Mouse (Mus musculus): ENCODE results near the gene Btbd16. TPM values are rescaled to one million over a fixed set of nuclear protein-coding genes. Genes with fewer than 3 reads are reported as not detected.

The Btbd16 gene
- polyA plus RNA-seq, 1 experiment, result not detected

DNA sequence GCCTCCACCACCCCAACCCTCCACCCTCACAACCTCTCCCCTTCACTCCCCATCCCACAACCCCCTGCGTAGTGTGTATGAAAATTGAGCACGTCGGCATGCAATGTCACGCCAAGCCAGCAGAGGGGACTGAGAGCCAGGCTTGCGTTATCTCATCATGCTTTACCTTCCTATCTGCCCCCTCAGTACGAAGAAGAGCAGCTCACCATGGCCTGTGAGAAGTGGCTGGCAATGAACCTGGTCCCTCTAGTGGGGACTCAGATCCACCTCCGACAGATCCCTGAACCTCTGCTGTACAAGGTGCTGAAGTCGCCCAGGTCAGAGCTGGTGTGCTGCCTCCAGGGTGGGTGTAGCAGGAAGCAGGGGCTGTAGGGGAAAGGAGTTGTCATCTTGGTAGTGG, 22.9 kb downstream of the Btbd16 start:
- no peak for TF ChIP-seq GATA1 (IDR thresholded peaks at IDR 0.05; ENCODE audit: low read length)

DNA sequence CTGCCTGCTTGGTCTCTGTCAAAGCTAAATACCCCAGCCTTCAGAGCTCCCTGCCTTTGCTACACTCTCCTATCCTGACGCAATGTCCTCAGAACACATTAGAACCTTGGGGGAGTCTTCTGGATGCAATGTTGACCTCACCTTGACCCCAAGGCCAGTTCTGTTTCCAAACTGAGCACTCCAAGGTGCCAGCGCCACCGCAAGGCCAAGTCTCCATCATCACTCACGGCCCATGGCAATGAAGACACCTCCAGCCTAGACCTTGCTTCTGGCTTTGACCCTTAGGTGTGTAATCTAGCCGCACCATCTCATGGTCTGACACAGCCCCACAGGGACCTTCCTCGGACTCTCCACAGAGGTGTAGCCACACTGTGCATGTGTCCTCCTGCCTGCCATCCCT, 23.7 kb downstream of the Btbd16 start:
- TF ChIP-seq GATA1 (IDR thresholded peaks at IDR 0.05; ENCODE audit: low read length), result no peak

- TF ChIP-seq GATA1 (IDR thresholded peaks at IDR 0.05; ENCODE audit: low read length), result no peak
Observed at GRCm38 (mm10) chr7:130799418-130799817, 25.5 kb downstream of the Btbd16 start.

GRCm38 (mm10) chr7:130800681-130801080, 26.8 kb downstream of the Btbd16 start:
- no peak for TF ChIP-seq GATA1 (IDR thresholded peaks at IDR 0.05; ENCODE audit: low read length)

DNA sequence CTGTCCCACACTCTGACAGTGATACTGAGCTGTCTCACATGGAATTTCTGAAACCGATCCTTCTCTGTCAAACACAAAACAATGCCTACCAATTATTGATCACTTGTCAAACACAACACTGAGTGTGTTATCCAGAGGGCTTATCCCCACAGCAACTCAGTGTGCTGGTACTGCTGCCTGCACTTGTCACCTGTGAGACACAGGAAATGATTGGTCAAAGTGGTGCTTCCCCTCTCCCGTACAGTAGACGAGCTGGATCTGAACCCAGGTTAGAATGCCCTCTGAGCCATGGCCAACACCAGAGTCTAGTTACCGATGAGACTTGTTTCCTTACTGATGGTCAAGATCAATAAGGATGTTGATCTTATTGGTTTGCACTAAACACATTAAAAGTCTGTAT, 27.9 kb downstream of the Btbd16 start:
- no peak for TF ChIP-seq GATA1 (IDR thresholded peaks at IDR 0.05; ENCODE audit: low read length)

DNA sequence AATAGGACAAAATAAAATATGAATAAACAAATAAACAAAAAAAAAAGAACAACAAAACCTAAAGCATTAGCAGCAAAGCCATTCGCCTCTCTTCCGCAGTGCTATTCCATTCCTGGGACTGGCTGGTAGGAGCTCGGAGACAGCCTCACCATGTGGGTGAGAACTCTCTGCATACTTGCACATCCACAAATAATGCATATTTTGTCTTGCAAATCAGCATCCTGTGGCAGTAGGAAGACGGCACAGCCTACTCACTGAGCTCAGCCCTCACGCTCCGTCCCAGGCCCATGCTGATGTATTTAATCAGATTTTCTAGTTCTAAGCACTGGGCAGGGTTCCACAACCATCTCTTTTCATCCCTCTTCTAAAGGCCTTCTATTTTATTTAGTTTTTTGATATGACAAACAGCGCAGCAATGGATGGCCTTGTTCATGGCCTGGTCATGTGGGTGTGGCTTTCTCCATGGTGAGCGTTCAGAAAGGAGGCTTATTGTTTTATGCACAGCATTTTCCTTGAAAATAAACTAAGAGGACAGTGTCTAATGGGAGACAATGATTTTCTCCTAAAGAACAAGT, 29.5 kb downstream of the Btbd16 start:
- TF ChIP-seq GATA1 (IDR thresholded peaks at IDR 0.05; ENCODE audit: low read length), result no peak

DNA sequence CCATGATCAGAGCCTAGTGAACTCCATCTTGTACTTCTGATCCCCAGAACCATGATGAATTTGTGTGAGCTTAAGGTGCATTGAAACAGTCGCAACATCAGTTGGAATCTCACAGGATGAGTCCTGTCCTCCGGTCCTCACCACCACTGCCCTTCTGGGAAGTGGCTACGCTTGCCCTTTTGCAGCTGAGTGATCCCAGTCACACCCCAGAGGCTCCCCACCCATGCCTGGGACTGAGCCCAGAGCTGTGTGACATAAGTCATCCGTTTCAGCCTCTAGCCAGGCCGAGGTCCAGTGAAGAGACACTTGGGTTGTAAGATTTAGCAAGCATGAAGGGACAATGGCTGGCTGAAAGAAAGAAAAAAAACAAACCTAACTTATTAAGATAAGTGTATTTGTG, 31.1 kb downstream of the Btbd16 start:
- no peak for TF ChIP-seq GATA1 (IDR thresholded peaks at IDR 0.05; ENCODE audit: low read length)

DNA sequence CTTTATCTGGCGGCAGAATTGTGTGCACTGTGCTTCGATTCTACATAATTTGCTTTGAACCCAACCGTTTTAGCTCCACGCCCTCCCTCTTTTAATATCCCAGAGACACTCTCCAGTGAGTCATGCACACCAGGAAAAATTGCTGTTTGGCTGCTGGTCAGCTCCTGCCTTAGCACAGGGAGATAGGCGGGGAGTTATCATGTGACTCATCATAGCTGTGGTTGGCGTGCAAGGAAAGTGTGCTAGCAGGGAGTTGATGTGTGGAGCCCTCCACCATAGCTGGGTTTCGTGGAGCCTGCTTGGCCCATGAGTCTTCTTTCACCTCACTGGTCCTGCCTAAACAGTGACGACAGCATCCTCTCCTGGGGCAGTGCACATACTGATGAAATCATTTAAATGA, 33.9 kb downstream of the Btbd16 start:
- no peak for TF ChIP-seq GATA1 (IDR thresholded peaks at IDR 0.05; ENCODE audit: low read length)

- TF ChIP-seq GATA1 (IDR thresholded peaks at IDR 0.05; ENCODE audit: low read length), result no peak
Observed at GRCm38 (mm10) chr7:130808694-130809093, 34.8 kb downstream of the Btbd16 start.

DNA sequence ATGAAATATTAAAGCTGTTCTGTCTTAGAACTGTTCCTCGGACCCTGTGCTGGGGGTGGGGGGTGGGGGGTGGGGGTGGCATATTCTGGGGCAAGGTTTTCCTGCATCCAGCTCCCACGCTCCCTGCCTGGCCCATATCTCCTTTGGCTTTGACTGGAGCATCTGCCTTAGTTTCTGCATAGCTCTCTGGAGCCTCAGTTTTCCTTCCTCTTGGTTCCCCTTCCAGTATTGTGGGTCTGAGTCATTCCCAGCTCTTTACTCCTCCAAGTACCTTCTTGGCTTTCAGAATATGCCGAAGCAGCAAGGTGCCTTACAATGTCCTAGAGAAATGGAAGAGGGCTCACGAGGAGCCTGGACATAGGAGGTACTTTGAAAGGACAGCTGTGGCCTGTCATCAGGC, 36.4 kb downstream of the Btbd16 start:
- TF ChIP-seq GATA1 (IDR thresholded peaks at IDR 0.05; ENCODE audit: low read length), result no peak

- no peak for TF ChIP-seq GATA1 (IDR thresholded peaks at IDR 0.05; ENCODE audit: low read length)
Observed at GRCm38 (mm10) chr7:130812407-130812806, 38.5 kb downstream of the Btbd16 start.

- no peak for TF ChIP-seq GATA1 (IDR thresholded peaks at IDR 0.05; ENCODE audit: low read length)
Observed at GRCm38 (mm10) chr7:130815601-130816000, 41.7 kb downstream of the Btbd16 start.

- TF ChIP-seq GATA1 (IDR thresholded peaks at IDR 0.05; ENCODE audit: low read length), result no peak
Observed at GRCm38 (mm10) chr7:130816243-130816642, 42.4 kb downstream of the Btbd16 start.

DNA sequence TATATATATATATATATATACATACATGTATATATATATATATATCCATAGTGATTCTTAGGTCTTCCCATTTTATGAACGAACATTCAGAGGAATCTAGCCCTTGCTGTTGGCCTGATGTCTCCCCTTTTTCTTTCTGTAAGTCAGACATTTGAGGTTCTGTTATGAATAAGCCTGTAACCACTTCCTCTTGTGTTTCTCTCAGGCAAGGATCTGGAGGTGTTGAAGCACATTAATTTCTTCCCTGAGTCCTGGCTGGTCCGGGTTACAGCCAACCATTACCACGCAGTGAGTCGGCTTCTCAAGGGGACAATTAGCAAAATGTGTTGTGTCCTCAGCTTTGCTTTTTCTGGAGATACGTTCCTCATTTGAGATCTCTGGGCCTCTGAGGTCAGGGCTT, 44.9 kb downstream of the Btbd16 start:
- no peak for TF ChIP-seq GATA1 (IDR thresholded peaks at IDR 0.05; ENCODE audit: low read length)

DNA sequence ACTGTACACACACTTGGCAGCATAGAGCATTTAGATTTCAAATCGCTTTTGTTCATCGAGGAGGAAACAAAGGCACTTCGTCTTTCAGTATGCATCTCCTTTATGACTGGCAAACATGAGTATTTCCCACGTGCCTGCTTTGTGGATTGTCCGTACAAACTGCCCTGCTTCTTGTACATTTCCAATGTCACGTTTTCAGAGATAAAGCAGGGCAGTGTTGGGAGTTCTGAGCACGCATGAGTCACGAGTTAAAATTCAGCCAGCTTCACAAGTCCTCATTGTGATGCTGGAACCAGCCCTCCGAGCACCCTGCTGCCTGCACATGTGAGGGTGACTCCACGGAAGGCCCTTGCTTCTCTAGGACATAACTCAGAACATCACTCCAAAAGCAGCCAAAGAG, 45.8 kb downstream of the Btbd16 start:
- no peak for TF ChIP-seq GATA1 (IDR thresholded peaks at IDR 0.05; ENCODE audit: low read length)

- no peak for TF ChIP-seq GATA1 (IDR thresholded peaks at IDR 0.05; ENCODE audit: low read length)
Observed at GRCm38 (mm10) chr7:130823992-130824391, 50.1 kb downstream of the Btbd16 start.

- TF ChIP-seq GATA1 (IDR thresholded peaks at IDR 0.05; ENCODE audit: low read length), result no peak
Observed at GRCm38 (mm10) chr7:130826343-130826742, 52.5 kb downstream of the Btbd16 start.

DNA sequence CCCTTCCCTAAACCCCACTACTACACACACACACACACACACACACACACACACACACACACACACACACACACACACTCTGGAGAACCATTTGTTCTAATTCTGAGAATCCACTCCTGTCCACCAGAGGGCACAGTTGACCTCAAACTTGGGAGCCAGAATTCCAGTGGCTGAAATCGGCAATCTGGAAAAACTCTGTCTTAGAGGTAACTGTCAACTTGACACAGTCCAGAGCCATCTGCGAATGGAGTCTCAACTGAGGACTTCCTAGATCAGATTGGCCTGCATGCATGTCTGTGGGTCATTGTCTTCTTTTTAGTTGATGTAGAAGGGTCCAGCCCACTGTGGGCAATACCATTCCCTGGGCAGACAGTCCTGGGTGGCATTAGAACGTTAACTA, 53.6 kb downstream of the Btbd16 start:
- TF ChIP-seq GATA1 (IDR thresholded peaks at IDR 0.05; ENCODE audit: low read length), result no peak
